In genomic region chr9:107635279-107636028, GRCm38 (mm10) we compare ENCODE assay signal across 8 mouse cellular contexts. TPM values are rescaled to one million over a fixed set of nuclear protein-coding genes. Genes with fewer than 3 reads are reported as not detected.
DNase-seq lines count a peak whose midpoint lies in the region; ATAC-seq and TF ChIP-seq lines count a peak whose summit lies in the region.

TSS of gene Gnai2 (minus strand) at chr9:107635367.

- 5% methylated on average over 38 of the region's 38 CpGs for WGBS in forebrain, embryonic 15.5 days
- 5% methylated on average over 38 of the region's 38 CpGs for WGBS in lung, adult 2 months
- WGBS in thymus, adult 2 months: 1% methylated on average over 38 of the region's 38 CpGs

- peak within 1 kb of the TSS; percentile 88 for H3K9ac ChIP-seq in forebrain, embryonic 15.5 days (replicated peaks)

- DNase-seq in ES-CJ7 (ENCODE audit: low read depth, low spot score): peak; percentile 98
- DNase-seq in cerebellum, adult 11-12 months: peak; percentile 96
- DNase-seq in heart, postnatal 25 days (ENCODE audit: low spot score): peak; percentile 97
- peak; percentile 93 to 95 for DNase-seq in layer of hippocampus, adult 18-20 months (ENCODE audit: low spot score in 2 of 2)
- DNase-seq in lung, adult 2 months: peak; percentile 98
- peak; percentile 98 for DNase-seq in thymus, adult 2 months

- peak within 1 kb of the TSS; percentile 97 for H3K4me2 ChIP-seq in forebrain, embryonic 15.5 days (replicated peaks)

- peak; percentile 90 for ATAC-seq in forebrain, embryonic 15.5 days (replicated peaks)
- ATAC-seq in neutrophil, adult 5-6 weeks (ENCODE audit: extremely low read depth, insufficient number of reproducible peaks, low FRiP score, poor library complexity, severe bottlenecking): peak; percentile 89

- peak within 1 kb of the TSS; percentile 77 for H3K4me3 ChIP-seq in forebrain, embryonic 15.5 days
- peak within 1 kb of the TSS; percentile 87 for H3K4me3 ChIP-seq in lung, adult 2 months (replicated peaks; ENCODE audit: extremely low read depth, low read depth, low read length)
- peak within 1 kb of the TSS; percentile 85 for H3K4me3 ChIP-seq in thymus, adult 2 months (ENCODE audit: control insufficient read depth, insufficient read depth, low read length)

- H3K36me3 ChIP-seq in forebrain, embryonic 15.5 days: no peaks in the 10 kb centered on the region
- H3K36me3 ChIP-seq in thymus, adult 2 months (ENCODE audit: control insufficient read depth, insufficient read depth, low read length): no peaks in the 10 kb centered on the region

- H3K27me3 ChIP-seq in forebrain, embryonic 15.5 days: no peaks in the 10 kb centered on the region
- H3K27me3 ChIP-seq in thymus, adult 2 months (ENCODE audit: control insufficient read depth, insufficient read depth, low read length): no peaks in the 10 kb centered on the region

- H3K27ac ChIP-seq in forebrain, embryonic 15.5 days (replicated peaks): peak within 1 kb of the TSS; percentile 89
- peak within 1 kb of the TSS; percentile 77 for H3K27ac ChIP-seq in thymus, adult 2 months (ENCODE audit: control insufficient read depth, insufficient read depth, low read length)

- intact Hi-C loops in heart, postnatal 25 days (cut with DNase I): loop anchor here (2.0 kb wide), 1 partner anchor 15 kb away; no protein-coding TSS in a partner anchor

- H3K4me1 ChIP-seq in forebrain, embryonic 15.5 days: peaks cover 51% of the 10 kb centered on the region
- peaks cover 31% of the 10 kb centered on the region for H3K4me1 ChIP-seq in lung, adult 2 months (ENCODE audit: control insufficient read depth, insufficient read depth, low read length)
- H3K4me1 ChIP-seq in thymus, adult 2 months (replicated peaks; ENCODE audit: control insufficient read depth, insufficient read depth, low read length): peaks cover 35% of the 10 kb centered on the region

- TF ChIP-seq CTCF in lung, adult 2 months (IDR thresholded peaks at IDR 0.05; ENCODE audit: insufficient read depth, low read length): no peak
- peak; percentile 65; the same call in 1 of the 2 replicates for TF ChIP-seq CTCF in thymus, adult 2 months (IDR thresholded peaks at IDR 0.05; ENCODE audit: borderline replicate concordance, control insufficient read depth, extremely low read depth, insufficient read depth, low read length, poor library complexity)

- peak; percentile 79 for TF ChIP-seq POLR2A in lung, adult 2 months (IDR thresholded peaks at IDR 0.05; ENCODE audit: borderline replicate concordance, extremely low read depth, low read depth, low read length)
- peak; percentile 98 for TF ChIP-seq POLR2A in thymus, adult 2 months (IDR thresholded peaks at IDR 0.05; ENCODE audit: control insufficient read depth, extremely low read depth, insufficient read depth, low read length, poor library complexity)

- no peaks in the 10 kb centered on the region for H3K9me3 ChIP-seq in forebrain, embryonic 15.5 days

RNA-seq across cellular contexts. Expression of gene Gnai2, which starts in this region (rescaled TPM):
- polyA plus RNA-seq in forebrain, embryonic 15.5 days (2015; fragmentation: Nextera tagmentation; extraction: Ambion mirVana): 335 and 338 TPM in 2 replicates
- 100 to 1,000 TPM; 241 to 257 TPM for total RNA-seq in heart, postnatal 25 days (2021)
- total RNA-seq in layer of hippocampus, adult 18-20 months (2021): 100 to 1,000 TPM; 228 to 231 TPM
- 844 and 991 TPM in 2 replicates for polyA plus RNA-seq in lung, adult 2 months (2012; rRNA removed)
- total RNA-seq in neutrophil, adult 5-6 weeks (2017): 1,051 and 1,081 TPM in 2 replicates
- polyA plus RNA-seq in thymus, adult 2 months (2012; rRNA removed): 1,154 and 1,267 TPM in 2 replicates

Comparison
In these comparisons a context has a peak if more than half of its experiments do, and no peak if none do; other contexts are left out.
1. Peak in every context shown above with its lines: DNase-seq, ATAC-seq, H3K4me3 ChIP-seq and H3K27ac ChIP-seq.